Mouse (Mus musculus): ENCODE measurements around the gene Vamp2. TPM values are rescaled to one million over a fixed set of nuclear protein-coding genes. Genes with fewer than 3 reads are reported as not detected.

The Vamp2 gene
- polyA plus RNA-seq, 1 experiment, result 58.3 TPM

GRCm38 (mm10) chr11:69058265-69058664, 30.0 kb upstream of the Vamp2 start:
- Histone ChIP-seq H3K4me1 (ENCODE audit: control insufficient read depth, insufficient read depth, low read length) (no peaks in the 10 kb centered on the region), H3K27ac (ENCODE audit: insufficient read depth, low read length) (peak overlapping the region; percentile 88; the same call in 1 of the 2 replicates), H3K4me3 (ENCODE audit: insufficient read depth, low read length) (peak overlapping the region; percentile 95)
- TF ChIP-seq CTCF (IDR thresholded peaks at IDR 0.05; ENCODE audit: borderline replicate concordance, insufficient read depth, low read length) (no peak), POLR2A (IDR thresholded peaks at IDR 0.05; ENCODE audit: low read depth, low read length) (no peak)

DNA sequence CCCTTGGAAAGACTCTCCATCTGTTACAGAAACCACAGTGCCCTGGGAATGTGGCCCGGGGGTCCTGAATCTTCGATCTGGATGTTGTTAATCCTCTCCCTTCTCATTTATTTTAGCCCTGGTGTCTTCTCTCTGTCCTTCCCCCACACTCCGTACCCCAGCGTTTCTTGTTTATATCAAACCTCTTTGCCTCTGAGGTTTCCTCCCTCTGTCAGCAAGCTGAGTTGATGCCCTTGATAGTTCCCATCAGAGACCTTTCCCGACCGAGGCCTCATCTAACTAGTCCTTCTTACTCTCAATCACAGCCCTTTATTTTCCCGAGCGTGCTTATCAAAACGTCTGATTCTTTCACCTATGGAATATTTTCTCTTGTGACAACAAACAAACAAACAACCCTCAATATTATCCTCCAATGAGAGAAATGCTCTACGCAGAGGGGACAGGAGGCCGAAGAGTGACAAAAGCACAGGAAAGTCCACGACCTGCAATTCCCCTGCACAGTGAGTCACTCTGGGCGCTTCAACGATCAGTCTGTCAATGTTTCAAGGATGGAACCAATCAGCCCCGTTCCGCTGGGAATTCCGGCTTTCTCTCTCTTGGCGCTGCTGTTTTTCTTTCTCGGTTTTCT, 29.4 kb upstream of the Vamp2 start:
- TF ChIP-seq CTCF (IDR thresholded peaks at IDR 0.05; ENCODE audit: borderline replicate concordance, insufficient read depth, low read length) (no peak), POLR2A (IDR thresholded peaks at IDR 0.05; ENCODE audit: low read depth, low read length) (no peak)
- Histone ChIP-seq H3K4me1 (ENCODE audit: control insufficient read depth, insufficient read depth, low read length) (no peaks in the 10 kb centered on the region), H3K27ac (ENCODE audit: insufficient read depth, low read length) (peak overlapping the region; percentile 88), H3K4me3 (ENCODE audit: insufficient read depth, low read length) (peak overlapping the region; percentile 95)

DNA sequence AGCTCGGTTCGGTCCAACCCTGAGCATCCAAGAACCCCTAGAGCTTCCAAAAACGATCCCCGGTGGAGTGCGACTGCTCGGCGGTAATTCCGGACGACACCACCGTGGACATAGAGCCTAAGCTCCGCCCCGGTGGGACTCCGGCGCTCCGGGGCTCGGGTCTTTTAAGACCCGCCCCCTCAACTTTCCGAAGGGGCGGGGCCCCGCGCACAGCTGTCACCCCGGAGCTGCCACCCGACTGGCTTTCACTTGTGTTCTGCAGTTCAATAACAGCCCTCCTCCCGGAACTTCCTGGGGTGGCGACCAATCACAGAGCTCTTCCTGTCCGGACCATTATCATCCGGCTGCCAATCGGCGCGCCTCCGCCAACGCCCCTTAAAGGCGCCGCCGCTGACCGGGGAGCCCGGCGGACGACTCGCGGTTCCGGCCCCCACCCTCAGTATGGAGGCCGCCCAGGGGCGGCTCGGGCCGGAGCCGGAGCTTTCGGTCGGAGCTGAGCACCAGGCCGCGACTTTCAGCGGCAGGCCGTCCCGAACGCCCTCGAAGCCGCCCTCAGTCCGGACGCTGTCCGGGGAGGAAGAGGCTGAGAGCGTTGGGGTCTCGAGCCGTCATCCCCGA, 28.8 kb upstream of the Vamp2 start, which contains the start of gene Borcs6:
Borcs6 (plus strand) TSS at position 361 of the 618 bp plus-strand sequence.
- peak within 1 kb of the TSS; percentile 95 for H3K4me3 ChIP-seq (ENCODE audit: insufficient read depth, low read length)
- H3K4me1 ChIP-seq (ENCODE audit: control insufficient read depth, insufficient read depth, low read length), result no peaks in the 10 kb centered on the region
- peak within 1 kb of the TSS; percentile 93 for H3K27ac ChIP-seq (ENCODE audit: insufficient read depth, low read length)
- no peak for TF ChIP-seq CTCF (IDR thresholded peaks at IDR 0.05; ENCODE audit: borderline replicate concordance, insufficient read depth, low read length)
- peak; percentile 74 for TF ChIP-seq POLR2A (IDR thresholded peaks at IDR 0.05; ENCODE audit: low read depth, low read length)

GRCm38 (mm10) chr11:69059975-69060411, 28.3 kb upstream of the Vamp2 start:
- Histone ChIP-seq H3K4me3 (ENCODE audit: insufficient read depth, low read length) (peak overlapping the region; percentile 95), H3K4me1 (ENCODE audit: control insufficient read depth, insufficient read depth, low read length) (no peaks in the 10 kb centered on the region), H3K27ac (ENCODE audit: insufficient read depth, low read length) (peak overlapping the region; percentile 93)
- no peak for TF ChIP-seq POLR2A (IDR thresholded peaks at IDR 0.05; ENCODE audit: low read depth, low read length)

GRCm38 (mm10) chr11:69060448-69061254, 27.6 kb upstream of the Vamp2 start:
- TF ChIP-seq POLR2A (IDR thresholded peaks at IDR 0.05; ENCODE audit: low read depth, low read length), result no peak
- TF ChIP-seq CTCF (IDR thresholded peaks at IDR 0.05; ENCODE audit: borderline replicate concordance, insufficient read depth, low read length), result no peak
- Histone ChIP-seq H3K4me3 (ENCODE audit: insufficient read depth, low read length) (peak overlapping the region; percentile 95), H3K27ac (ENCODE audit: insufficient read depth, low read length) (peak overlapping the region; percentile 93; the same call in 1 of the 2 replicates), H3K4me1 (ENCODE audit: control insufficient read depth, insufficient read depth, low read length) (no peaks in the 10 kb centered on the region)

DNA sequence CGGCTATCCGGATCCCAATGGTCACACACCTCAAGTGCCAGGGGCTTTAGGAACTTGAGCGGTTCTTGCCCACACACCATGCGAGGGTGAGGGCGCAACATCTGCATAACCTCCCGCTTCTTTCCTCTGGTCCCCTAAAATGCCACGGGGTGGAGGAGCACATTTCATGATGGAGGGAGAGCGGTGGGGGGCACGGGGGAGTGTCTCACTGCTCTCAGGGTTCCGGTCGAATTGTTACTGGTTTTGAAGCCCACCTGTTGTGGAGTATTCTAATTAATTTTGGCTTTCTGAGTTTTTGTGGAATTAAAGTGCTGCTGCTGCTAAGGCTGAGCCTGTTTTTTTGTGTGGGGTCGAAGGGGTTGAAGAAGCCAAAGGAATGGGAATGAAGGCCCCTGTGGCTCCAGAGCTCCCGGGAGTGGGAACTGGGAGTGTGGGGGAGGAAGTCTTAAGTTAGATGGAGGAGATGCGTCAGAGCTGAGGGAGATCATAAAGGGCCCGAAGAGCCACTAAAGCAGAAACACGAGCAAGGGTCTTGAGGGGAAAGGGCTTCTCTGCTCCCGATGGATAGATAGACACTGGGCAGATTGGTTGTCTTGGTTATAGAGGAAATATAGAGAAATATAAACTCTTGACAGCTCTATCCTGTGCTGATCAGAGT, 26.9 kb upstream of the Vamp2 start:
- H3K4me1 ChIP-seq (ENCODE audit: control insufficient read depth, insufficient read depth, low read length), result peaks cover under 1% of the 10 kb centered on the region; the same call in 1 of the 2 replicates
- peak overlapping the region; percentile 95 for H3K4me3 ChIP-seq (ENCODE audit: insufficient read depth, low read length)
- no peak overlapping the region for H3K27ac ChIP-seq (ENCODE audit: insufficient read depth, low read length)
- TF ChIP-seq POLR2A (IDR thresholded peaks at IDR 0.05; ENCODE audit: low read depth, low read length) (no peak), CTCF (IDR thresholded peaks at IDR 0.05; ENCODE audit: borderline replicate concordance, insufficient read depth, low read length) (no peak)

DNA sequence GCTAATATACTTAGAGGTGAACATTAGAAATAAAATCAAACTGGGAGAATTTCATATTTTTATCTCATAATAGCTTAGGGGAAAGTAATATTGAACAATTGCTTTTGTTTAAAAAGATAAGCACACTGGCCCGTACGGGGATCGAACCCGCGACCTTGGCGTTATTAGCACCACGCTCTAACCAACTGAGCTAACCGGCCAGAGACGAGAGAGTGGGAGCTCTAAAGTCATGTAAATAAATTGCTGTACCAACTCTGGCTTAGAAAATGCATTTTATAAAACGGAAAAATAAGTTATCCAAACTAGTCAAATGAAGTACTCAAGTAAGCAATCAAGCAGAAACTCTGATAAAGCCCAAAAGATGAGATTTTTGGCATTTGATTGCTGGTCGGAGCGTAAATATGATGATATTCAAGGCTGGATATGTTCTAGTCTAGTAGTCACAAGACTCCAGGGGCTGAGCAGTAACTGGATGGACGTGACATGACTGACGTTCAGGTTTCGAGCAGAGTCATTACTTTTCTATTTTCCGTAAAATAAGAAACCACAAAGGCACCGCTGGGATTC, 26.0 kb upstream of the Vamp2 start:
- H3K27ac ChIP-seq (ENCODE audit: insufficient read depth, low read length), result peak overlapping the region; percentile 79
- peaks cover 5% of the 10 kb centered on the region; the same call in 1 of the 2 replicates for H3K4me1 ChIP-seq (ENCODE audit: control insufficient read depth, insufficient read depth, low read length)
- peak overlapping the region; percentile 21; the same call in 1 of the 2 replicates for H3K4me3 ChIP-seq (ENCODE audit: insufficient read depth, low read length)

DNA sequence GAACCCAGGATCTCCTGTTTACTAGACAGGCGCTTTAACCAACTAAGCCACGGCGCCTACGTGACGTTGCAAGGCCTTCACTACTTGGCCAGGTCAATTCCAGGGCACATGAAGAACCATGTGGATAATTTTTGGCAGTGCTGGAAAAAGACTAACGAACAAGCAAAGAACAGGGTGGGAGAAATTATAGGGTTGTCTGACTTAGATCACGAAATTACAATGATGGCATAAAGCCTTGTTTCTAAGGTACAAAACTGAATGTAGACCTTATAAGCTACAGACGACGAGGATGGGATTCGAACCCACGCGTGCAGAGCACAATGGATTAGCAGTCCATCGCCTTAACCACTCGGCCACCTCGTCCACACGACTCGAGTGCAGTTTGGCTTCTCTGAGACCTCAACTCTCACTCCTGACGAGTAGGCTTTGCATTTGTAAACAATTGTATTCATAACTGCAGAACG, 25.5 kb upstream of the Vamp2 start:
- TF ChIP-seq CTCF (IDR thresholded peaks at IDR 0.05; ENCODE audit: borderline replicate concordance, insufficient read depth, low read length) (no peak), POLR2A (IDR thresholded peaks at IDR 0.05; ENCODE audit: low read depth, low read length) (no peak)
- Histone ChIP-seq H3K27ac (ENCODE audit: insufficient read depth, low read length) (peak overlapping the region; percentile 30), H3K4me3 (ENCODE audit: insufficient read depth, low read length) (peak overlapping the region; percentile 70), H3K4me1 (ENCODE audit: control insufficient read depth, insufficient read depth, low read length) (peaks cover 8% of the 10 kb centered on the region; the same call in 1 of the 2 replicates)

More for the DNA sequence above, 26.0 kb upstream of the Vamp2 start:
- no peak for TF ChIP-seq CTCF (IDR thresholded peaks at IDR 0.05; ENCODE audit: borderline replicate concordance, insufficient read depth, low read length)
- peak; percentile 37; the same call in 1 of the 2 replicates for TF ChIP-seq POLR2A (IDR thresholded peaks at IDR 0.05; ENCODE audit: low read depth, low read length)

Data from embryonic fibroblast, embryonic 13.5 days (primary cell).